Mouse (Mus musculus) layer of hippocampus, postnatal 10 days (tissue): ENCODE measurements around the gene Mon2. TPM values are rescaled to one million over a fixed set of nuclear protein-coding genes. Genes with fewer than 3 reads are reported as not detected.
"Not testable (repeated sequence)": the region's sequence is repeated elsewhere in the genome, so short reads cannot be mapped to it uniquely, and the experiment has no call there.

Experiments used
- DNase-seq, 2 experiments: peaks; one replicate each; pipeline ENCODE4 v3.0.0; 2021; ENCODE audit warnings: low spot score in 2 of 2
- total RNA-seq, 2 experiments: library from RNA; stranded (reverse); gene quantifications; 2 replicates each; pipeline ENCODE4 v1.2.3; 2021

The Mon2 gene
- total RNA-seq, 2 experiments from 2014 or later = 73.7 to 94.9 TPM

- DNase-seq = no peak
Observed at GRCm38 (mm10) chr10:123060831-123061230, 15.5 kb downstream of the Mon2 start.

GRCm38 (mm10) chr10:123057082-123057481 lies 19.2 kb downstream of the Mon2 start:
- DNase-seq = no peak

GRCm38 (mm10) chr10:123056463-123056862 lies 19.8 kb downstream of the Mon2 start:
- no peak for DNase-seq

GRCm38 (mm10) chr10:123055205-123056000 lies 20.9 kb downstream of the Mon2 start:
- DNase-seq = no peak

- no peak for DNase-seq
Observed at GRCm38 (mm10) chr10:123053557-123053956, 22.7 kb downstream of the Mon2 start.

GRCm38 (mm10) chr10:123052021-123052420 lies 24.3 kb downstream of the Mon2 start:
- no peak for DNase-seq

GRCm38 (mm10) chr10:123048730-123049129 lies 27.6 kb downstream of the Mon2 start:
- DNase-seq = no peak

- DNase-seq = peak in 1 of 2 experiments; percentile 35
Observed at GRCm38 (mm10) chr10:123039936-123040335, 36.4 kb downstream of the Mon2 start.

GRCm38 (mm10) chr10:123032078-123032646 lies 44.1 kb downstream of the Mon2 start:
- DNase-seq = no peak

GRCm38 (mm10) chr10:123031449-123031848 lies 44.9 kb downstream of the Mon2 start:
- no peak for DNase-seq

GRCm38 (mm10) chr10:123030589-123030988 lies 45.7 kb downstream of the Mon2 start:
- DNase-seq = no peak

GRCm38 (mm10) chr10:123028949-123029348 lies 47.4 kb downstream of the Mon2 start:
- no peak for DNase-seq

- DNase-seq = not testable (repeated sequence)
Observed at GRCm38 (mm10) chr10:123026736-123027135, 49.6 kb downstream of the Mon2 start.

GRCm38 (mm10) chr10:123013435-123013834 lies 62.9 kb downstream of the Mon2 start:
- DNase-seq = peak in 1 of 2 experiments; percentile 14

- DNase-seq = no peak
Observed at GRCm38 (mm10) chr10:123011421-123011820, 64.9 kb downstream of the Mon2 start.

- no peak for DNase-seq
Observed at GRCm38 (mm10) chr10:123005237-123006185, 70.8 kb downstream of the Mon2 start.

GRCm38 (mm10) chr10:123004475-123005236 lies 71.6 kb downstream of the Mon2 start:
- DNase-seq = no peak

- no peak for DNase-seq
Observed at GRCm38 (mm10) chr10:123001985-123002384, 74.3 kb downstream of the Mon2 start.

GRCm38 (mm10) chr10:123001363-123001762 lies 74.9 kb downstream of the Mon2 start:
- no peak for DNase-seq

- DNase-seq = no peak
Observed at GRCm38 (mm10) chr10:122999356-122999755, 76.9 kb downstream of the Mon2 start.

GRCm38 (mm10) chr10:122997852-122998251 lies 78.5 kb downstream of the Mon2 start:
- no peak for DNase-seq
